Mouse (Mus musculus) cerebellum, postnatal 14 days (tissue): ENCODE measurements around the gene Trim16.

Experiments
- DNase-seq, 2 experiments: peaks; one replicate each; pipeline ENCODE4 v3.0.0; 2021; ENCODE audit warnings: mixed read lengths in 2 of 2

The Trim16 gene

DNA sequence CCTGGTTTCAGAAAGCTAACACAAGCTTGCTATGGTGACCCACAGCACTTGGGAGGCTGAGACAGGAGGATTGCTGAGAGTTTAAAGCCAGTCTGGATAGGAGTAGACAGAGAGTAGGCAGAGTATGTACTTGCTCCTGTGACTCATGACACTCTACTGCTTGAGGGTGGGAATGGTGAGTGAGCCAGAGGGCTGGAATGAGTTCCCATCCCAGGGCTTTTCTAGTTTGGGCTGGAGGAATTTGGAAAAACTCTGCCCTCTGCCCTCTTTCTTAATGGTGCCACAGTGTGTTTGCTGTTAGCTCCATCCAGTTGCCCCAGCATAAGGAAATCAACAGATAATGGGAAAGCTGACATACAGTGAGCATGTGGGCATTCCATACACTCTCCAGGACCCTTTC is 11.9 kb downstream of the Trim16 start:
- DNase-seq: no peak

- no peak for DNase-seq
These were observed 24.5 kb downstream of the Trim16 start for GRCm38 (mm10) chr11:62844562-62844961.

- no peak for DNase-seq
These were observed 25.7 kb downstream of the Trim16 start for GRCm38 (mm10) chr11:62845730-62846129.

- no peak for DNase-seq
These were observed 27.1 kb downstream of the Trim16 start, which contains the start of gene Fbxw10 for GRCm38 (mm10) chr11:62846961-62847654. Gene Fbxw10 (plus strand): TSS chr11:62847069.

GRCm38 (mm10) chr11:62847655-62848191 is 27.7 kb downstream of the Trim16 start:
- DNase-seq: no peak

GRCm38 (mm10) chr11:62848301-62848700 is 28.3 kb downstream of the Trim16 start:
- peak; percentile 11 to 34 for DNase-seq

GRCm38 (mm10) chr11:62851199-62851598 is 31.2 kb downstream of the Trim16 start:
- peak; percentile 32 for DNase-seq

DNA sequence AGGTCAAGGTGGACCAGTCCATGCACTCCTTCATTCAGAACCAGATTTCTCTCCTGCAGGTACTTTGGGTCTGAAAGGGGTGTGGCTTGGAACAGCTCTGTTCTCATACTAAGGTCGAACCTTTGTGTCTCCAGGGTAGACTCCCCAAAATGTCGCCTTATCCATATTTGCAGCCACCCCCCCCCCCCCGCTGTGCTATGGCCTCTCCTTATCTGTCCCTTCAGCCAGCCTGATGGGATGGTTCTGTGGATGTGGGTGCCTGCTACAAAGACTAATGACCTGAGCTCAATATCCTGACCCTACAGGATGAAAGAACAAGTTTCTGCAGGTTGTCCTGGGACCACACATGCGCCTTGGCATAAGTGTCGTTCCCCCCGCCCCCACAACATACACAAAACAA is 33.3 kb downstream of the Trim16 start:
- no peak for DNase-seq

DNA sequence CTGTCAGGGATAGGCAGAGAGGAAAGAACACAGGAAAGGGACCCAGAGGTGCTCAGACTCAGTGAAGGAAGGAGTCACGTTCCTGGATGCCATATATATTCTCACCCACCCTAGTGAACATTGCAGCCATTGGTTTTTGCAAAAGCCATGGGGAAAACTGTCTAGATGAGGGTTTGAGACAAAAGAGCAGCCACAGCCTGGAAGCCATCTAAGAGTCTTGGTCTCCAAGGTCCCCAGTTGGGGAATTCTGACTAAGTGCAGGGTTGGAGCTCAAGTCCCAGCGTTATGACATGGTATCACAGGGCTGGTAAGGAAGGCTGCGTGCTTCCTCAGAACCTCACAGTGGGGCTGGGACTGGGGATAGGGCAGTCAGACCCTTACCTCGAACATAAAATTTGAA is 45.5 kb downstream of the Trim16 start:
- no peak for DNase-seq

DNA sequence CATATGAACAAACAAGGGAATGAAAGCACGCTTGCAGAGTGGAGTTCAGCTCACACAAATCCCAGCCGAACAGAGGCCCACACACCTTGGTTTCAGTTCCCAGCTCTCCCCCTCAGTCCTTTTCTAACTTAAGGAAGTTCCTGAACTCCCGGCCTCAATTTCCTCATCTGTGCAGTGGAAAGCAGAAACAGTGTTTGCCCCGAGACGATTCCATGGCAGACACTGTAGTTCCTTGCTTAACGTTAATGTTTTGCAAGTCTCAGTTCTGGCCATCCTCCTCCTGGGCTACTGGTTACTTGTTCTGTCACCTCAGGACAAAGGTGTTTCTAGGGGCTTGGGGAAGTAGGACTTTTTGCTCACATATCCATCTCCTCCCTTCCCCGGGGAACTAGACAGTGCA is 46.7 kb downstream of the Trim16 start:
- no peak for DNase-seq

GRCm38 (mm10) chr11:62869201-62869600 is 49.2 kb downstream of the Trim16 start:
- DNase-seq: no peak

DNA sequence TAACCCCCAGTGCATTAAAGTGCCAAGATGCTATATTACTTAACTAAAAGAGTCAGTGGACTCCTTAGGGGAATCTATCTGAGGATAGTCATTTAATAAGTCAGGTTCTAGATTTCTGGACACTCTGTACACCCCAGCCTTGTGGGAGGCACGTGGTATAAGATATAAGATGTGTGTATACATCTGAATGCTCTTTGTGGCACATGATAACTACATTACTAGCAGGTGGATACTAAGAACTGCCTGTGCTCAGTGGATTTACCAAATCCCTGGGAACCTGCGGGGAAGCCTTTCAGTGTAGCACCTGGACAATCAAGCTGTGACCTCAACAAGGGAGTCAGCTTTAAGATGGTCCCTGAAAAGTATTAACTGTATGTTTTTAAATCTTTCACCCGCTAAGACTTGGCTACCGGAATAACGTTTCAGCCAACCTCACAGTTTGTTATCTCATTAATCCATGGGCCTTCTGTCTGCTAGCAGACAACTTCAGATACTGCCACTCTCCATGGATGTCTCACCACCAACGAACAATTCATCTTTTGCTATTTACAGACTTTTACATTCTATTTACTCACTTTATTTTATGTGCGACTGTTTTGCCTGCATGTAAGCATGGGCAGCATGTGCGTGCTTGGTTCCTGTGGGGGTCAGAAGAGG is 49.8 kb downstream of the Trim16 start:
- no peak for DNase-seq

DNA sequence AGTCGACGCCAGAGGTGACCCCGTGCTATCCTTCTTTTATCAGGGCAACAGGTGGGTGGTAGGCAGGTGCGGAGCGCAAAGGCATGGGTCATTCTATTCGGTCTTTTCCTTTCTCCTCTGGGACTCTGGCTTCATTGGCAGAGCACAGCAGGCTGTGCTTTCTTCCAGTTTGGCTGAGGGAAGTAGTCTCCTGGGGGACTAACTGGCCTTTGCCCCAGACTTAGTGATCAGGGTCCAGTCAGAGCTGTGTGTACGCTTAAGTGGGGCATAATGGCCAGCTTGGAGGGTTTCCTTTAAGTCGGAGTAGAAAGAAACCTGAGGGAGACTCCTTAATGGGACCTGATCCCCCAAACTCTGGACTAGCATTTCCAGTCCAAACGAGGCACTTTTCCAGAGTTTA is 53.4 kb downstream of the Trim16 start:
- no peak for DNase-seq

- no peak for DNase-seq
These were observed 55.7 kb downstream of the Trim16 start for GRCm38 (mm10) chr11:62875696-62876095.

DNA sequence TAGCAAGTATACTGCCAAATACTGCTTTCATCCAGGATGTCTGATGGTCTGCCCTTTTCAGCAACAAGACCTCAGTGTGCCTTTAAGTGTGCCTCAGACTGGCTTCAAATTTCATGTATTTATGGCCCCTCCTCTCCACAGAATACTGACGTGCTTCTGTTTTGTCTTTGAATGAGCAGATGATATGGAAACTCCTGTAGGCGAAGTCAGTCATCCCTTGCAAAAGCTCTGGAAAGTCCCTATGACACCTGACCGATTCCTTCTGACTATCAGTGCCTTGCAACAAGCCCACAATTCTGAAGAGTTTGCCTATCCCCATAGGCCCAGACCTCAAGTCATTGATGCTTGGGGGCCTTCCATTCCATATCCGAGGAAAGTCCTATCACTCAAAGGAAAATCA is 56.4 kb downstream of the Trim16 start:
- no peak for DNase-seq

DNA sequence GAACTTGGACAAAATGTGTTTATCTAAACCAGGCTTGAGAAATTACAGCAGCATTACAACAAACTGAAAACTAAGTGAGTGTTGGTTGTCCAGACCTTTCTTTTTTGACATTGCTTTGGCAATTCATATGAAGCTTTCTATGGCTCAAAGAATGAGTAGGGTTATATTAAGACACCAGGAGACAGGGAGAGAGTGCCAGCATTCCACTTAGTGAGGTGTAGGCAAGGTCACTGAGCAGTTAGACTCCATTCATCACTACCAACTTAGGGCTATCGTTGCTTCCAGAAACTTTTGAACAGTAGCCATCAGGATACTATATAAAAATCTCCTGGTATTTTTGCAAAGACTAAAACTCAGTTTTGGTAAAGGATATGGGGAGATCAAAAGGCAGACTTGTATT is 57.4 kb downstream of the Trim16 start:
- no peak for DNase-seq

DNA sequence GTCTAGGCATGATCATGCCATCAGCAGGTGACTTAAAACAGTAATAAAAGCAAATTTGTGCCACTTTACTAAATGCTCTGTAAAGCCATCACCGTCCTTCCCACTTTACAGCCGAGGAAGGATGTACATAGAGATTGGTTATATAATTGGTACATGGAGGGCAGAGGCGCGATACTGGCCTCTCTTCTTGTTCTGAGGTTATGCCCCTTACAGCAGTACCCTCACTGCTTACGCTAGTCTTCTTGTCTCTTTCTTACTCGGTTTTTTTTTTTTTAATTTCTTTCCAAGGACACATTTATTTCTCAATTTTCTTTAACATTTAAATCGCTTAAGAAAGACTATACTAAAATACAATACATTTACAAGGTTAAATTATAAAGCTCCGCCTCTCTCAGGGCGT is 58.7 kb downstream of the Trim16 start:
- DNase-seq: peak; percentile 16 to 18

GRCm38 (mm10) chr11:62879220-62880048 is 59.4 kb downstream of the Trim16 start, which contains the start of gene Tvp23b:
Gene Tvp23b (plus strand): TSS chr11:62879455.
- DNase-seq: peak; percentile 99 to 100

DNA sequence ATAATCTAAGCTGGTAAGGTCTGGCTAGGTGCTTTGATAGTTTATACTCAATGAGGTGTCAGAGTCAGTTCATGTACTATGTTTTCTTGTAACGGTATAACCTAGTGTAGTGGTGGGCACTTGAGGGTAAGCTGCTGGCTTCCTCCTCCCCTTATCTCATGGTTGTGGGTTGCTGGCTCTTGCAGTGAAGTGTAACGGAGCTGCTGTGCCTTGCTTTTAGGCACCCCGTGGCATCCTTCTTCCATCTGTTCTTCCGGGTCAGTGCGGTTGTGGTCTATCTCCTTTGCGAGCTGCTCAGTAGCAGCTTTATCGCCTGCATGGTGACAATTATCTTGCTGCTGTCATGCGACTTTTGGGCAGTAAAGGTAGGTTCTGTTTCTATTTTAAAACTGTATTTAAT is 63.4 kb downstream of the Trim16 start:
- DNase-seq: no peak

DNA sequence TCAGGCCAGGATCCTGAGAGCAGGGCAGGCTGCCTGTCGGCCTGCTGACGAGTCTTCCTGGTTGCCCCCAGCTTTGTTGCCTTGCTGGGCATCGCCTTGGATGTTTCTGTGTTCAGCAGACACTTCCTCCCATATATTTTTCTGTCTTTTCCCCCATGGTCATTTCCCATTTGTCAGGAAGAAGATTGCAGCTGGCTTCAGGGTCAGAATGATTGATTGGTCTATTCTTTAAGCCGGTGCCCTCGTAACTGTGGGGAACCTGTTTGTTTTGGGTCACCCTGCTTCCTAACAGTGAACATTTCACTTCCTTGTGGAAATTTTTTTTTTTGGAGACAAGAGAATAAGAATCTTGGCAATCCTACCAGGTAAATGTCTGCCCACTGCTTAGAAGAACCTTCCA is 65.3 kb downstream of the Trim16 start:
- no peak for DNase-seq

DNA sequence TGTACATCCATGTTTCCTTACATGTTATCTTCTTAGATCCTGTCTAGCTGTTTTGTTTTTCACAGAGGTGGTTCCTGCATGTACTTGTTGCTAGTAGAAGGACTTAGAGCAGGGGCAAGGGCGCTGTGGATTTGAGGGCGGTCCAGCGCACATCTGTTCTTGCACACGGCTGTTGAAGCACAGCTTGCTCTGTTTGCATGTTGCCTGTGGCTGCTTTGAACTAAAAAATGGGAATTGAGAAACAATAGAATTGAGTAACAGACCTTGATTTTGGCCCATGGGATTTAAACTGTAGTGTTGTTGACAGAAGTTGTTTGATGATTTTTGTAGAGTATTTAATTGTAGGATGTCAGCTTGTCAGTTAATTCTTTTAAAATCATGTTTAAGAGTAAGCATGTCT is 70.8 kb downstream of the Trim16 start:
- no peak for DNase-seq

GRCm38 (mm10) chr11:62891763-62892162 is 71.7 kb downstream of the Trim16 start:
- DNase-seq: no peak
